Mouse (Mus musculus): Measurements from ENCODE around the gene Kif17. TPM values are rescaled to one million over a fixed set of nuclear protein-coding genes. Genes with fewer than 3 reads are reported as not detected.
"Not testable (repeated sequence)": the region's sequence is repeated elsewhere in the genome, so short reads cannot be mapped to it uniquely, and the experiment has no call there.

Gene Kif17
- polyA plus RNA-seq, 1 experiment: 1.6 TPM

DNA sequence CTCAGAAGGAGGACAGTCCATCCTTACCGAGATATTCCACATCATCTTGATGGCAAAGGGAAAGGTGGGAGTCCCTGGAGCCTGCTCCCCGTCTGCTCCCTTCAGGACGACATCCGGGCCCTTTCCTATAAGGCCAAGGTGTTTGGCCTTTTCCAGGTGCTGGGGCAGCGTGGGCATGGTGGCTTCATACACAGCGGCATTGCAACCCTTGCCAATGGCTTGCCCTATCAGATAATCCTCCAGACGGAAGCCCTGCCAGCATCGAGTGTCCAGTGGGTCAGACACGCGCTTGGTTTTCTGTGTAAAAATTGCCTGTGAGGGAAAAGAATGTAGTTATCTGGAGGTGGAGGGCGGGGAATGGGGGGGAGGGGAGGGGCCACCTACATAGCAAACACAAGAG lies 70.5 kb downstream of the Kif17 start:
- Histone ChIP-seq H3K4me3 (replicated peaks; ENCODE audit: control insufficient read depth, low read depth, low read length) (no peak overlapping the region), H3K27ac (ENCODE audit: control insufficient read depth, insufficient read depth, low read depth, low read length, poor library complexity) (no peak overlapping the region), H3K4me1 (ENCODE audit: control insufficient read depth, insufficient read depth, low read length) (peaks cover 2% of the 10 kb centered on the region; the same call in 1 of the 2 replicates)
- 89% methylated on average over 11 of the region's 11 CpGs for WGBS
- TF ChIP-seq CTCF (IDR thresholded peaks at IDR 0.05; ENCODE audit: control insufficient read depth, insufficient read depth, low read length) (no peak), POLR2A (IDR thresholded peaks at IDR 0.05; ENCODE audit: borderline replicate concordance, control insufficient read depth, low read depth, low read length) (no peak)

DNA sequence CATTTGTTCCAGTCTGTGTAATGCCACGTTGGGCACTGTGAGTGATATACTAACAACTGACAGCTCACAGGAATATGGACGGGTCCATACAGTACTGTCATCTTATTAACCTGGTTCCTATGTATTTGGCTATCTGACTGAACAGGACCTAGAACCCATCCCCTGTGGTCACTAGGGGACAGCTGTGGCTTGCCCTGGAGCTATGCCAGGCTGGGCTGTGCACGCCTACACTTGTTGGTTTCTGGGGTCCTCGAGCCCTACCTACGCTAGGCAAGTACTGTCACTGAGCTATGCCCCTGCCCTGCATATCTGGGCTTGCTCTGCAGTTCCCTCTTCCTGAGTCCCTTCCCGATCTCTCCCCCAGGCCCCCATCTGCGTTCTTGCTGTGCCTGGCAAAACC lies 71.3 kb downstream of the Kif17 start:
- peaks cover 2% of the 10 kb centered on the region; the same call in 1 of the 2 replicates for H3K4me1 ChIP-seq (ENCODE audit: control insufficient read depth, insufficient read depth, low read length)
- TF ChIP-seq CTCF (IDR thresholded peaks at IDR 0.05; ENCODE audit: control insufficient read depth, insufficient read depth, low read length) (no peak), POLR2A (IDR thresholded peaks at IDR 0.05; ENCODE audit: borderline replicate concordance, control insufficient read depth, low read depth, low read length) (no peak)
- no peak overlapping the region for H3K27ac ChIP-seq (ENCODE audit: control insufficient read depth, insufficient read depth, low read depth, low read length, poor library complexity)
- WGBS: 75% methylated on average over 7 of the region's 7 CpGs
- no peak overlapping the region for H3K4me3 ChIP-seq (replicated peaks; ENCODE audit: control insufficient read depth, low read depth, low read length)

DNA sequence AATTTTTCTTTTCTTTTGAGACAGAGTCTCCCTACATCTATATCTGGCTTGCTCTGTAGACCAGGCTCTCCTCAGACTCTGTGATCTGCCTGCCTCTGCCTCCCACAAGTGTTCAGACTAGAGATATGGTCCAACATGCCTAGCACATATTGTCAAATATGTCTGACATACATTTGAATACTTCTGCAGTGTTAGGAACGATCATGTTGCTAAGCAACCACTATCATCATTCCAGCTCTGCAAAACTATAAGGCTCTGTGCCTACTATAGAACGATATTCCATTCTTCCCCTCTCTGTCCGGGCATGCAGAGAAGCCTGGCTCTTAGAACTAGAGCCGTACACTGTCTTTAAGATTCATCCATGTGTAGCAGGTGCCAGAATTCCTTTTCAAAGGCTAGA lies 72.5 kb downstream of the Kif17 start:
- H3K27ac ChIP-seq (ENCODE audit: control insufficient read depth, insufficient read depth, low read depth, low read length, poor library complexity): no peak overlapping the region
- H3K4me3 ChIP-seq (replicated peaks; ENCODE audit: control insufficient read depth, low read depth, low read length): no peak overlapping the region
- H3K4me1 ChIP-seq (ENCODE audit: control insufficient read depth, insufficient read depth, low read length): peaks cover 2% of the 10 kb centered on the region; the same call in 1 of the 2 replicates
- 87% methylated on average over 4 of the region's 4 CpGs for WGBS
- TF ChIP-seq POLR2A (IDR thresholded peaks at IDR 0.05; ENCODE audit: borderline replicate concordance, control insufficient read depth, low read depth, low read length) (no peak), CTCF (IDR thresholded peaks at IDR 0.05; ENCODE audit: control insufficient read depth, insufficient read depth, low read length) (no peak)

DNA sequence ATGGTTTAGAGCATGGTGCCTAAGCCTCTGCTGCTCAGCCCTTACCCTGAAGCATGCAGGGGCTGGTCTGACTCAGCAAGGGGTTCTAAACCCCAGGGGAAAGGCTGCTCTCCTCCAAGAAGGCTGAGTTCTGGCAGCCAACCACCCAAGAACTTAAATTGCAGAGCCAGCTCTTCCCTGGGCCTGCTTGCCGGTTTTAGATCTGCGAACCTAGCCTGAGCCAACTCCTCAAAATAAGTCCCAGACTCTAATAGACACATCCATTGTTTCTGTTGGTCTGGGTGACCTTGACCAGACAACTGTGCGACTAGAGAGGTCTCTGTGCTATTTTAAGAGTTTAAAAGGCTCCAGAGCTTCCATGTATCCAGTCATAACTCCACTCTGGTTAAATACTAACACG lies 73.5 kb downstream of the Kif17 start:
- Histone ChIP-seq H3K27ac (ENCODE audit: control insufficient read depth, insufficient read depth, low read depth, low read length, poor library complexity) (no peak overlapping the region), H3K4me1 (ENCODE audit: control insufficient read depth, insufficient read depth, low read length) (peaks cover 2% of the 10 kb centered on the region; the same call in 1 of the 2 replicates), H3K4me3 (replicated peaks; ENCODE audit: control insufficient read depth, low read depth, low read length) (no peak overlapping the region)
- TF ChIP-seq CTCF (IDR thresholded peaks at IDR 0.05; ENCODE audit: control insufficient read depth, insufficient read depth, low read length): no peak
- no peak for TF ChIP-seq POLR2A (IDR thresholded peaks at IDR 0.05; ENCODE audit: borderline replicate concordance, control insufficient read depth, low read depth, low read length)
- 81% methylated on average over 4 of the region's 4 CpGs for WGBS

DNA sequence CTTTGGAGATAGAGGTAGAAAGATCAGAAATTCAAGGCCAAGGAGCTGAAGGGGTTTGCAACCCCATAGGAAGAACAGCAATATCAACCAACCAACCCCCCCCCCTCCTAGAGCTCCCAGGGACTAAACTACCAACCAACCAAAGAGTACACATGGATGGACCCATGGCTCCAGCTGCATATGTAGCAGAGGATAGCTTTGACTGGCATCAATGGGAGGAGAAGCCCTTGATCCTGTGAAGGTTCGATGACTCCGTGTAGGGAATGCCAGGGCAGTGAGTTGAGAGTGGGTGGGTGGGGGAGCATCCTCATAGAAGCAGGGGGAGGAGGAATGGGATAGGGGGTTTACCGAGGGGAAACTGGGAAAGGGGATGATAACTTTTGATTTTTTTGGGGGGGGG lies 74.2 kb downstream of the Kif17 start:
- no peak overlapping the region for H3K27ac ChIP-seq (ENCODE audit: control insufficient read depth, insufficient read depth, low read depth, low read length, poor library complexity)
- 84% methylated on average over 3 of the region's 3 CpGs for WGBS
- no peak for TF ChIP-seq CTCF (IDR thresholded peaks at IDR 0.05; ENCODE audit: control insufficient read depth, insufficient read depth, low read length)
- no peak for TF ChIP-seq POLR2A (IDR thresholded peaks at IDR 0.05; ENCODE audit: borderline replicate concordance, control insufficient read depth, low read depth, low read length)
- H3K4me1 ChIP-seq (ENCODE audit: control insufficient read depth, insufficient read depth, low read length): peaks cover 2% of the 10 kb centered on the region; the same call in 1 of the 2 replicates
- no peak overlapping the region for H3K4me3 ChIP-seq (replicated peaks; ENCODE audit: control insufficient read depth, low read depth, low read length)

DNA sequence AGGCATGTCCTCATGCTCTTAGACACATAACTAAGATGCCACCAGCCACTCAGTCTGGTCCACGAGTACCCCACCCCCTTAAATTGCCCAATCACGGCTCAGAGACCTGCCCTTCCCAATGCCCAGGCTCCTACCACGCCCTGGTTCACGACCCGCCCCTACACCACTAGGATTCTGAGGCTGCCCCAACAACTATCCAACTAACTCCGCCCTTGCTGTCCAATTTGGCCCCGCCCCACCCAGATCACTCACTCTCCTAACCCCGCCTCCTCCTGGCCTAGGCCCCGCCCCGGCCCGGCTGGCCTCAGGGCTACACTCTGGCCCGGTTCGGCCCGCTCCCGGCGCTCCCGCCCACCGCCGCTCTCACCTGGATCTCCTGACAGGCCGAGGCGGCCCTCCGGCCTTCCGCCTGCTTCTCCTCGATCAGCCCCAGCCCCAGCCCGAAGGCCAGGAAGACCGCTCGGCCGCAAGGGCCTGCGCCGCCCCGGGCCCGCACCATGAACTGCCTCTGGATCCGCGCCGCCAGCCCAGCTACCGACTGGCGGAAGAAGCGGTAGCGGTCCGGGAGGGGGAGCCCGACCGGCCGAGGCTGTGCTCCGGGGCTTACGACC lies 75.3 kb downstream of the Kif17 start:
- Histone ChIP-seq H3K27ac (ENCODE audit: control insufficient read depth, insufficient read depth, low read depth, low read length, poor library complexity) (peak overlapping the region; percentile 100), H3K4me3 (replicated peaks; ENCODE audit: control insufficient read depth, low read depth, low read length) (peak overlapping the region; percentile 79), H3K4me1 (ENCODE audit: control insufficient read depth, insufficient read depth, low read length) (peaks cover 2% of the 10 kb centered on the region; the same call in 1 of the 2 replicates)
- TF ChIP-seq POLR2A (IDR thresholded peaks at IDR 0.05; ENCODE audit: borderline replicate concordance, control insufficient read depth, low read depth, low read length) (peak; percentile 26; the same call in 1 of the 2 replicates), CTCF (IDR thresholded peaks at IDR 0.05; ENCODE audit: control insufficient read depth, insufficient read depth, low read length) (no peak)
- WGBS: 1% methylated on average over 45 of the region's 45 CpGs

DNA sequence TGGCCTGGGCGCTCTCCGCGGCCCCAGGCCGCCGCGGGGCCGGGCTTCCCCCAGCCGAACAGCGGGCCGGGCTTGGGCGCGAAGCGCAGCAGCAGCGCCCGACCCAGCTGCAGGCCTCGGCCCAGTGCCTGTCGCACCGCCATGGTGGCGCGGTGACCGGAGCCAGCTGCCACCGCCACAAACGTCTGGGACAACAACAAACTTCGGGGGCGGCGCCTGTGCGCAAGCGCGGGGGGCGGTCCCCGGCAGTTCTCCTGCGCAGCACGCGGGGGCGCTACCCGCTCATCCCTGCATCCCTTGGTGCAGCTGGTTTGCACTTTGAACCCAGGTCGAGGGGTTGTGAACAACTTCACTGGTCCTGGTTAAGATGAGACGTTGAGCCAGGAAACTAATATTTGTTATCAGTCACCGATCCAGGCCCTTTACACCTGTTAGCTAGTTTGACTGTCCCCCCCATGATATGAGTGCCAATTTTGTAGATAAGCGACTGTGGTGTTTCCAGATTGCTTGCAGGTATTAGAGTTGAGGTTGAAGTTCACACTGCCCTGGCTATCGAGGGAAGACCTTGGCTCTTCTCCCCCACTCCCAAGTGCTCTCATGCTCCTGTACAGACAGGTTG lies 76.0 kb downstream of the Kif17 start, which contains the start of gene Pink1:
Gene Pink1 (minus strand): TSS at position 231 of the 619 bp plus-strand sequence.
- H3K27ac ChIP-seq (ENCODE audit: control insufficient read depth, insufficient read depth, low read depth, low read length, poor library complexity): peak within 1 kb of the TSS; percentile 100
- H3K4me3 ChIP-seq (replicated peaks; ENCODE audit: control insufficient read depth, low read depth, low read length): peak within 1 kb of the TSS; percentile 79
- peaks cover 2% of the 10 kb centered on the region; the same call in 1 of the 2 replicates for H3K4me1 ChIP-seq (ENCODE audit: control insufficient read depth, insufficient read depth, low read length)
- WGBS: 4% methylated on average over 41 of the region's 41 CpGs
- TF ChIP-seq CTCF (IDR thresholded peaks at IDR 0.05; ENCODE audit: control insufficient read depth, insufficient read depth, low read length) (peak; percentile 84), POLR2A (IDR thresholded peaks at IDR 0.05; ENCODE audit: borderline replicate concordance, control insufficient read depth, low read depth, low read length) (peak; percentile 61; the same call in 1 of the 2 replicates)

DNA sequence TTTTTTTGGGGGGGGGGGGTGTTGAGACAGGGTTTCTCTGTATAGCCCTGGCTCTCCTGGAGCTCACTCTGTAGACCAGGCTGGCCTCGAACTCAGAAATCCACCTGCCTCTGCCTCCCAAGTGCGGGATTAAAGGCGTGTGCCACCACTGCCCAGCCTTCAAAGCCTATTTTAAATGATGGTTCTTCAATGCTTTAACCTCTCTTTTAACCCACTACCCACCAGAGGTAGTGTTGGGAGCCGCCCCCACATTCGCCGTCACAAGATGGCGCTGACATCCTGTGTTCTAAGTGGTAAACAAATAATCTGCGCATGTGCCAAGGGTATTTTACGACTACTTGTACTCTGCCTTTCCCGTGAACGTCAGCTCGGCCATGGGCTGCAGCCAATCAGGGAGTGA lies 76.9 kb downstream of the Kif17 start:
- H3K4me1 ChIP-seq (ENCODE audit: control insufficient read depth, insufficient read depth, low read length); H3K4me3 ChIP-seq (replicated peaks; ENCODE audit: control insufficient read depth, low read depth, low read length): not testable (repeated sequence)
- 0 out of 2 replicates have a peak overlapping the region, but pooled peaks have one; percentile 29 for H3K27ac ChIP-seq (ENCODE audit: control insufficient read depth, insufficient read depth, low read depth, low read length, poor library complexity)
- WGBS: 69% methylated on average over 9 of the region's 12 CpGs
